Mouse (Mus musculus): Measurements from ENCODE around the gene Emilin2.

Gene Emilin2

GRCm38 (mm10) chr17:71206136-71206893 is 105.5 kb downstream of the Emilin2 start:
- DNase-seq (ENCODE audit: inconsistent ontology term), result no peak

DNA sequence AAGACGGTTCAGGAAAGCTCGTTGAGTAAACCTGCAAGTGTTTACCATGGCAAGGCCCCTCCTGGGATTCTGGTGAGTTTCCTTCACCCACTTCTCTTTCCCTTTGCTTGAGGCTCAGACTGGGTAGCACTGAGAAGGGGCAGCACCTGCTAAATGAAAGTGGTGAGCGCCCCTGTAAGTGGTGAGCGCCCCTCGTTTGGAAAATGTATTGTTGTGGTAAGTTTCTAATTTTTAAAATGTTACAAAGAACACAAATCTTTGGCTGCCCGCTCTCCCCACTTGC is 107.0 kb downstream of the Emilin2 start:
- DNase-seq (ENCODE audit: inconsistent ontology term), result no peak

GRCm38 (mm10) chr17:71203998-71204808 is 107.6 kb downstream of the Emilin2 start:
- DNase-seq (ENCODE audit: inconsistent ontology term), result no peak

Data from Muller cell, postnatal 12 days (primary cell).